Mouse (Mus musculus): ENCODE data around the gene Susd2. TPM values are rescaled to one million over a fixed set of nuclear protein-coding genes. Genes with fewer than 3 reads are reported as not detected.

Susd2 gene
- total and polyA plus RNA-seq, 2 experiments from 2014 or later = 2.2 to 2.6 TPM

DNA sequence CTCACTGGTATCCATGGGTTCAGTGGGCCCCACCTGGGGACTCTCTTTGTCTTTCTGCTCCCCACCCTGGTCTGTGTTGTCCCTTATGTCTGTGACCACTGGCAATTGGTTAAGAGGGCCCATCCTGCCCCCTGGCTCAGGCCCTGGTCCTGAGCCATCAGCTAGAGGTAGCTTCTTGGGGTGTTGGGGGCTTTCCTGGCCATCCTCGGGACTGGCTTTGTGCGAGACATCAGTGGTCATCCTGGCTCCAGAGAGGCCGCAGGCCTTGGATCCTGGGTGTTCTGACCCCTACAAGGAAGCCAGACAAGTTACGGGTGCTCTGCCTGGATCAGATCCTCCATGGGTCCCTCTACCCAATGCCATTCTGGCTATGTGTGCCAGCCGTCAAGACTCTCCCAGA lies 13.4 kb upstream of the Susd2 start:
- Histone ChIP-seq H3K4me3 (ENCODE audit: low read depth, low read length) (no peak overlapping the region), H3K27me3 (ENCODE audit: insufficient read depth, low read length) (no peaks in the 10 kb centered on the region), H3K4me1 (ENCODE audit: insufficient read depth) (0 out of 2 replicates have a peak, but pooled peaks cover 4% of the 10 kb centered on the region), H3K27ac (ENCODE audit: low read depth, low read length) (no peak overlapping the region), H3K36me3 (ENCODE audit: insufficient read depth) (peaks cover 69% of the 10 kb centered on the region), H3K4me2 (ENCODE audit: low read depth) (no peak overlapping the region), H3K9me3 (ENCODE audit: low read length) (no peaks in the 10 kb centered on the region), H3K9ac (no peak overlapping the region)
- WGBS = 95% methylated on average over 5 of the region's 5 CpGs
- ATAC-seq = no peak
- TF ChIP-seq CTCF (IDR thresholded peaks at IDR 0.05; ENCODE audit: low read depth) = no peak
- DNase-seq = no peak

GRCm38 (mm10) chr10:75654053-75654452 lies 10.2 kb upstream of the Susd2 start:
- 94% methylated on average over 4 of the region's 4 CpGs for WGBS
- TF ChIP-seq CTCF (IDR thresholded peaks at IDR 0.05; ENCODE audit: low read depth) = no peak
- no peak for DNase-seq

GRCm38 (mm10) chr10:75651381-75652068 lies 7.7 kb upstream of the Susd2 start:
- no peak overlapping the region for H3K4me2 ChIP-seq (ENCODE audit: low read depth)
- no peaks in the 10 kb centered on the region for H3K27me3 ChIP-seq (ENCODE audit: insufficient read depth, low read length)
- H3K27ac ChIP-seq (ENCODE audit: low read depth, low read length) = no peak overlapping the region
- ATAC-seq (no peak), DNase-seq (no peak)
- no peak overlapping the region for H3K4me3 ChIP-seq (ENCODE audit: low read depth, low read length)
- no peak for TF ChIP-seq CTCF (IDR thresholded peaks at IDR 0.05; ENCODE audit: low read depth)
- H3K9me3 ChIP-seq (ENCODE audit: low read length) = no peaks in the 10 kb centered on the region
- no peak overlapping the region for H3K9ac ChIP-seq
- peaks cover 89% of the 10 kb centered on the region for H3K36me3 ChIP-seq (ENCODE audit: insufficient read depth)
- no peaks in the 10 kb centered on the region for H3K4me1 ChIP-seq (ENCODE audit: insufficient read depth)
- 92% methylated on average over 16 of the region's 16 CpGs for WGBS

More at GRCm38 (mm10) chr10:75654053-75654452, 10.2 kb upstream of the Susd2 start:
- Histone ChIP-seq H3K9me3 (ENCODE audit: low read length) (no peaks in the 10 kb centered on the region), H3K4me1 (ENCODE audit: insufficient read depth) (no peaks in the 10 kb centered on the region), H3K9ac (no peak overlapping the region), H3K27me3 (ENCODE audit: insufficient read depth, low read length) (no peaks in the 10 kb centered on the region), H3K27ac (ENCODE audit: low read depth, low read length) (no peak overlapping the region), H3K36me3 (ENCODE audit: insufficient read depth) (peaks cover 93% of the 10 kb centered on the region), H3K4me3 (ENCODE audit: low read depth, low read length) (no peak overlapping the region), H3K4me2 (ENCODE audit: low read depth) (no peak overlapping the region)
- ATAC-seq = no peak

DNA sequence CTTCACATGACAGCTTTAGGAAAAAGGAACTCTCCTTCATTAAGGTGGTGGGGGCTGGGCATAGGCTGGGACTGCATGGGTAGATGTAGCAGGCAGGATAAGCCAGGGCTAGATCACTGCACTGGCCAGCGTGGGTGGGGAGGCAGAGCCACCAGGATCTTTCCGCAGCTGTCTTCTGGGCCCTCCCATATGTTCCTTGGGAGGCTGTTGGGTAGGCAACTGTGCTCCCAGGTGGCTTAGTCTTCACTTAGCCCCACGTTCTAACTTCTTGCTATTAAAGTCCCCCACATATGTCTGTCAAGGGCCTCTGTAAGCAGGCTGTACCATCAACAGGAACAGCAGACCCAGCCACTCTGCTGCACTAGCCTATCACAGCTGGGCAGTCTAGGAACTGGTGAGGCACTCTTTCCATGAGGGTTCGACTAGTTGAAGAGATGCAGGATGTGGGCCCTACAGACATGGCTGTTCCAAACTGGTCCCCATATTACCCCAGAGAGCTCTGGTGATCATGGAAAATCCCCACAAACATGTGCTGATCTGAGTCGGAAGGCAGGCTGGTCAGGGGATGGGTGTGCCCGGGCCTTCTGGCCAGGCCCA lies 6.6 kb upstream of the Susd2 start:
- no peak for DNase-seq
- no peak for TF ChIP-seq CTCF (IDR thresholded peaks at IDR 0.05; ENCODE audit: low read depth)
- H3K36me3 ChIP-seq (ENCODE audit: insufficient read depth) = peaks cover 89% of the 10 kb centered on the region
- H3K27me3 ChIP-seq (ENCODE audit: insufficient read depth, low read length) = no peaks in the 10 kb centered on the region
- H3K9ac ChIP-seq = no peak overlapping the region
- ATAC-seq = no peak
- H3K4me3 ChIP-seq (ENCODE audit: low read depth, low read length) = no peak overlapping the region
- no peak overlapping the region for H3K4me2 ChIP-seq (ENCODE audit: low read depth)
- H3K4me1 ChIP-seq (ENCODE audit: insufficient read depth) = no peaks in the 10 kb centered on the region
- 93% methylated on average over 6 of the region's 6 CpGs for WGBS
- no peak overlapping the region for H3K27ac ChIP-seq (ENCODE audit: low read depth, low read length)
- H3K9me3 ChIP-seq (ENCODE audit: low read length) = no peaks in the 10 kb centered on the region

DNA sequence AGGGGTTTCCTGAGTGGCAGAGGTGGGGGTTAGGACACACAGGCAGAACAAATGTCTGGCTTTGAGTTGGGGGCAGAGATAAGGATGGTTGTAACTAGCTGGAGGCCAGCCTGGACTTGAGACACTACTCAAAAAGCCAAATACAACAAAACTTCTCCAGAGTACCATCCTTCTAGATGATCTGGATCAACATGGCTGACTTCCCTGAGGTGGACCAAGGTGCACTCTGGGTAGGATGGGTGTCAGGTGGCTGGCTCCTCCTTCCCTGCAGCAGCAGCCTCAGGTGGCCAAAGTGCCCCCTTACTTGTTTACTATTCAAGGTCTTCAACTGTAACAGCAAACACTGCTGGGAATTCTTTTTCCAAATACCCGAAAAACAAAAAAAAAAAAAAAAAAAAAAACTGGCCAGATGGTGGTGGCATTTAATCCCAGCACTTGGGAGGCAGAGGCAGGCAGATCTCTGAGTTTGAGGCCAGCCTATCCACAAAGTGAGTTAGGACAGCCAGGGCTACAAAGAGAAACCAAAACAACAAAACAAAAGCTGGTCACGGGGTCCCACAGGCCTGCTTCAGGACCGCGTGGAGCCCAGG lies 5.7 kb upstream of the Susd2 start:
- Histone ChIP-seq H3K36me3 (ENCODE audit: insufficient read depth) (peaks cover 85% of the 10 kb centered on the region), H3K9ac (no peak overlapping the region), H3K4me3 (ENCODE audit: low read depth, low read length) (no peak overlapping the region), H3K27ac (ENCODE audit: low read depth, low read length) (no peak overlapping the region), H3K27me3 (ENCODE audit: insufficient read depth, low read length) (no peaks in the 10 kb centered on the region), H3K4me1 (ENCODE audit: insufficient read depth) (no peaks in the 10 kb centered on the region), H3K9me3 (ENCODE audit: low read length) (no peaks in the 10 kb centered on the region), H3K4me2 (ENCODE audit: low read depth) (no peak overlapping the region)
- no peak for TF ChIP-seq CTCF (IDR thresholded peaks at IDR 0.05; ENCODE audit: low read depth)
- ATAC-seq (no peak), DNase-seq (no peak)
- WGBS = 92% methylated on average over 4 of the region's 4 CpGs

- ATAC-seq = no peak
- TF ChIP-seq CTCF (IDR thresholded peaks at IDR 0.05; ENCODE audit: low read depth) = no peak
These were observed 5.2 kb upstream of the Susd2 start for GRCm38 (mm10) chr10:75649001-75649400.

GRCm38 (mm10) chr10:75648091-75648490 lies 4.3 kb upstream of the Susd2 start:
- H3K9ac ChIP-seq = no peak overlapping the region
- no peak overlapping the region for H3K27ac ChIP-seq (ENCODE audit: low read depth, low read length)
- H3K4me1 ChIP-seq (ENCODE audit: insufficient read depth) = 0 out of 2 replicates have a peak, but pooled peaks cover 6% of the 10 kb centered on the region
- H3K27me3 ChIP-seq (ENCODE audit: insufficient read depth, low read length) = no peaks in the 10 kb centered on the region
- no peak for DNase-seq
- ATAC-seq = no peak
- no peaks in the 10 kb centered on the region for H3K9me3 ChIP-seq (ENCODE audit: low read length)
- TF ChIP-seq CTCF (IDR thresholded peaks at IDR 0.05; ENCODE audit: low read depth) = no peak
- WGBS = 87% methylated on average over 6 of the region's 6 CpGs
- H3K36me3 ChIP-seq (ENCODE audit: insufficient read depth) = peaks cover 71% of the 10 kb centered on the region
- H3K4me3 ChIP-seq (ENCODE audit: low read depth, low read length) = no peak overlapping the region
- H3K4me2 ChIP-seq (ENCODE audit: low read depth) = no peak overlapping the region

More at GRCm38 (mm10) chr10:75649001-75649400, 5.2 kb upstream of the Susd2 start:
- Histone ChIP-seq H3K4me3 (ENCODE audit: low read depth, low read length) (no peak overlapping the region), H3K4me2 (ENCODE audit: low read depth) (no peak overlapping the region), H3K36me3 (ENCODE audit: insufficient read depth) (peaks cover 80% of the 10 kb centered on the region), H3K27ac (ENCODE audit: low read depth, low read length) (no peak overlapping the region), H3K4me1 (ENCODE audit: insufficient read depth) (no peaks in the 10 kb centered on the region), H3K27me3 (ENCODE audit: insufficient read depth, low read length) (no peaks in the 10 kb centered on the region), H3K9me3 (ENCODE audit: low read length) (no peaks in the 10 kb centered on the region), H3K9ac (no peak overlapping the region)
- no peak for DNase-seq
- WGBS = 95% methylated on average over 7 of the region's 7 CpGs

Data from forebrain, postnatal 0 days (tissue).